In the genomic region with DNA sequence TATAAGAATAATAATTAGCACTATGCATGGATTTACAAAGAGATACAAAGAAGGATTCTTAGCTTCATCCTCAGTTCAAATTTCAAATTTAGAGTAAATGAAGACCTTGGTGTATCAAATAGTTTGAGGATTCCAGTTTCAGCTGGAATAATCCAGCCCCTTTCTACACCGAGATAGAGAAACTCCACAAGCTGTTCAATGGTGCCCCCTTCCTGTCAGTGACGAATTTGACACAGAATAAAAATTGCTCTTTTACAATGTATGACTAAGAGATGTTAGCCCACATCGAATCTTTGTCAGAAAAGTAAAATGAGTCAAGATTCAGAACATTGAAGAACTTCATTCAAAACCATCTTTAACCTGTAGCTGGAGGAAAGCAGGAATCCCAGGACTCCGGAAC, we compare ENCODE assay signal across 7 mouse cellular contexts.
DNase-seq lines count a peak whose midpoint lies in the region; ATAC-seq and TF ChIP-seq lines count a peak whose summit lies in the region.

No protein-coding gene starts in this region.

- no peak overlapping the region for H3K4me2 ChIP-seq in embryonic facial prominence, embryonic 14.5 days (ENCODE audit: low read depth, low read length)
- no peak overlapping the region for H3K4me2 ChIP-seq in neural tube, embryonic 12.5 days (replicated peaks)

- H3K36me3 ChIP-seq in kidney, adult 2 months (ENCODE audit: control insufficient read depth, insufficient read depth, low read length), result no peaks in the 10 kb centered on the region
- no peaks in the 10 kb centered on the region for H3K36me3 ChIP-seq in embryonic facial prominence, embryonic 14.5 days (ENCODE audit: control insufficient read depth, insufficient read depth, low read length)
- H3K36me3 ChIP-seq in neural tube, embryonic 12.5 days, result no peaks in the 10 kb centered on the region
- H3K36me3 ChIP-seq in thymus, adult 2 months (ENCODE audit: control insufficient read depth, insufficient read depth, low read length), result no peaks in the 10 kb centered on the region

- in situ Hi-C loops in Patski (cut with MboI; ENCODE audit: low pct_unique_long_range_greater_than_20kb), result loop anchor here (5.0 to 10.0 kb wide), 5 partner anchors 379 to 1177 kb away; a partner anchor contains a TSS

- peak; percentile 46 for DNase-seq in kidney, adult 2 months
- DNase-seq in kidney, adult 11 months, result no peak
- no peak for DNase-seq in Patski (ENCODE audit: low read depth, low spot score)
- DNase-seq in embryonic facial prominence, embryonic 14.5 days (ENCODE audit: low spot score), result peak; percentile 79
- peak; percentile 30 for DNase-seq in layer of hippocampus, adult 9-10 months (ENCODE audit: low spot score)
- DNase-seq in thymus, adult 2 months, result no peak

- no peak overlapping the region for H3K9ac ChIP-seq in embryonic facial prominence, embryonic 14.5 days (ENCODE audit: low read depth, low read length)
- no peak overlapping the region for H3K9ac ChIP-seq in neural tube, embryonic 12.5 days

- POLR2A ChIA-PET in Patski (lab: Charles Lee), result interaction anchor here (1.0 kb wide), 1 partner anchor 653 kb away, joined by 3 read pairs; no protein-coding TSS in a partner anchor

- no peak for TF ChIP-seq CTCF in kidney, adult 2 months (conservative IDR thresholded peaks at IDR 0.05; ENCODE audit: insufficient read depth, insufficient read length, low read depth, low read length)
- TF ChIP-seq CTCF in Patski (IDR thresholded peaks at IDR 0.05), result peak; percentile 71
- TF ChIP-seq CTCF in thymus, adult 2 months (IDR thresholded peaks at IDR 0.05; ENCODE audit: borderline replicate concordance, control insufficient read depth, extremely low read depth, insufficient read depth, low read length, poor library complexity), result no peak

- CTCF ChIA-PET in Patski (lab: Charles Lee), result interaction anchor here (0.8 to 2.6 kb wide), 13 partner anchors 9 to 1071 kb away, joined by 3 to 14 read pairs (median 4); a partner anchor contains a TSS

- no peak for TF ChIP-seq POLR2A in kidney, adult 2 months (IDR thresholded peaks at IDR 0.05; ENCODE audit: low read depth, low read length)
- TF ChIP-seq POLR2A in thymus, adult 2 months (IDR thresholded peaks at IDR 0.05; ENCODE audit: control insufficient read depth, extremely low read depth, insufficient read depth, low read length, poor library complexity), result no peak

- WGBS in kidney, adult 2 months, result 23% methylated on average over 4 of the region's 4 CpGs
- WGBS in embryonic facial prominence, embryonic 14.5 days, result 30% methylated on average over 4 of the region's 4 CpGs
- WGBS in neural tube, embryonic 12.5 days, result 44% methylated on average over 4 of the region's 4 CpGs
- WGBS in thymus, adult 2 months, result 30% methylated on average over 4 of the region's 4 CpGs

- no peak for ATAC-seq in Patski
- no peak for ATAC-seq in embryonic facial prominence, embryonic 14.5 days (ENCODE audit: low read depth)
- ATAC-seq in neural tube, embryonic 12.5 days (ENCODE audit: low FRiP score, low read depth), result peak; percentile 74; the same call in 1 of the 2 replicates

- no peak overlapping the region for H3K27ac ChIP-seq in kidney, adult 2 months (ENCODE audit: insufficient read depth, low read depth, low read length)
- H3K27ac ChIP-seq in embryonic facial prominence, embryonic 14.5 days (replicated peaks; ENCODE audit: low read depth, low read length), result no peak overlapping the region
- H3K27ac ChIP-seq in neural tube, embryonic 12.5 days, result no peak overlapping the region
- no peak overlapping the region for H3K27ac ChIP-seq in thymus, adult 2 months (ENCODE audit: control insufficient read depth, insufficient read depth, low read length)

- no peak overlapping the region for H3K4me3 ChIP-seq in kidney, adult 2 months (ENCODE audit: insufficient read depth, low read depth, low read length)
- no peak overlapping the region for H3K4me3 ChIP-seq in embryonic facial prominence, embryonic 14.5 days (ENCODE audit: low read depth, low read length)
- H3K4me3 ChIP-seq in neural tube, embryonic 12.5 days, result no peak overlapping the region
- no peak overlapping the region for H3K4me3 ChIP-seq in thymus, adult 2 months (ENCODE audit: control insufficient read depth, insufficient read depth, low read length)

- no peaks in the 10 kb centered on the region for H3K27me3 ChIP-seq in kidney, adult 2 months (replicated peaks; ENCODE audit: control insufficient read depth, insufficient read depth, low read length)
- no peaks in the 10 kb centered on the region for H3K27me3 ChIP-seq in Patski
- H3K27me3 ChIP-seq in embryonic facial prominence, embryonic 14.5 days (replicated peaks; ENCODE audit: control insufficient read depth, insufficient read depth, low read length), result no peaks in the 10 kb centered on the region
- H3K27me3 ChIP-seq in neural tube, embryonic 12.5 days (replicated peaks), result no peaks in the 10 kb centered on the region
- no peaks in the 10 kb centered on the region for H3K27me3 ChIP-seq in thymus, adult 2 months (ENCODE audit: control insufficient read depth, insufficient read depth, low read length)

- no peaks in the 10 kb centered on the region for H3K9me3 ChIP-seq in embryonic facial prominence, embryonic 14.5 days (ENCODE audit: control insufficient read depth, low read length)
- H3K9me3 ChIP-seq in neural tube, embryonic 12.5 days, result no peaks in the 10 kb centered on the region

- no peaks in the 10 kb centered on the region for H3K4me1 ChIP-seq in kidney, adult 2 months (ENCODE audit: control insufficient read depth, insufficient read depth, low read length)
- H3K4me1 ChIP-seq in embryonic facial prominence, embryonic 14.5 days (ENCODE audit: control insufficient read depth, insufficient read depth, low read length), result no peaks in the 10 kb centered on the region
- H3K4me1 ChIP-seq in neural tube, embryonic 12.5 days, result no peaks in the 10 kb centered on the region
- H3K4me1 ChIP-seq in thymus, adult 2 months (replicated peaks; ENCODE audit: control insufficient read depth, insufficient read depth, low read length), result no peaks in the 10 kb centered on the region

Comparison
In these comparisons a context has a peak if more than half of its experiments do, and no peak if none do; other contexts are left out.
1. DNase-seq: peak in kidney, adult 2 months (single experiment), embryonic facial prominence, embryonic 14.5 days (single experiment) and layer of hippocampus, adult 9-10 months (single experiment); none in kidney, adult 11 months (single experiment), Patski (single experiment) and thymus, adult 2 months (single experiment).